Mouse (Mus musculus) adrenal gland, postnatal 14 days (tissue): ENCODE data around the gene Tyw1. TPM values are rescaled to one million over a fixed set of nuclear protein-coding genes. Genes with fewer than 3 reads are reported as not detected.
"Not testable (repeated sequence)": the region's sequence is repeated elsewhere in the genome, so short reads cannot be mapped to it uniquely, and the experiment has no call there.

Source experiments
- DNase-seq: peaks from one replicate; pipeline ENCODE4 v3.0.0; 2021; ENCODE audit warnings: mixed read lengths
- long read RNA-seq, 2 experiments: library from polyadenylated mRNA; stranded (forward); transcript quantifications; one replicate each; pipeline ENCODE4 v2.0.0; 2021
- total RNA-seq: library from RNA; stranded (reverse); gene quantifications from 2 replicates; pipeline ENCODE4 v1.2.3, GENCODE M21; 2021

Gene Tyw1
- total RNA-seq, result 23.7 and 24.4 TPM in 2 replicates
- long read RNA-seq, experiment 1, transcript Tyw1-201 (16 exons, 3,044 nt), result major isoform, 55 of 66 reads
- long read RNA-seq, experiment 1, partial matches to known transcripts, result 3 of 66 reads
- long read RNA-seq, experiment 1, other reads (novel, unspliced or antisense), result 8 of 66 reads
- long read RNA-seq, experiment 2, transcript Tyw1-201 (16 exons, 3,044 nt), result major isoform, 43 of 49 reads
- long read RNA-seq, experiment 2, partial matches to known transcripts, result 4 of 49 reads
- long read RNA-seq, experiment 2, other reads (novel, unspliced or antisense), result 2 of 49 reads

DNA sequence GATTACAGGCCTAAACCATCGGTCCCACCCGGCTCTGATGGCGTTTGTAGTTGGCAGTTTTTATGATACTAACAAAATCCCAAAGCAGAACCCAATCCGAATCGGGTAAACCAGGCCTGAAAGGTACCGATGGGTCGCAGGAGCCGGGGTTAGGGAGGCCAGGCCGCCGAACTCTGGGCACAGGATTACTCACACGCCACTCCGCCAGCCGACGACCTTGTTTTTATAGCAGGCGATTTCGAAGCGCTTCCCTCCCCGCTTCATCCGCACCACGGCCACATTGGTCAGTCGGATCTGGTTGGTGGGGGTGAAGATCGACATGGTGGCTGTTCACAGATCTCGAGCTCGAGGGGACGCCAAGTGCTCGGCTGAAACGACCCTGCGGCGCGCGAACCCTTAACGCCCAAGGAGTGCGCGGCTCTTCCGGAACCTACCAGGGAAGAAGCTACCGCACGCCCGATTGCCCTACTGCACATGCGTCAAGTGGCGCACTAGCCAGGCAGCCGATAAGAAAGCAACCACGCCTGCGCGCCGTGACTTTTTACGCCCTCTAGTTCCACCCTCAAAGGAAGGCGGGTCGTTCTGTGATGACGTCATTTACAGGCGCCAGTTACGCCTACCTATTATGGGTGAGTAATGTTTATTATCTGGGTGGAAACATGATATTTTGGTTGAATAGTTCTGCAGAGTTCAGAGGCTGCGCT is at the start of gene Tyw1, which contains the start of gene Sbds:
Tyw1 (plus strand) TSS at position 603 of the 704 bp plus-strand sequence.
Sbds (minus strand) TSS at position 514 of the 704 bp plus-strand sequence.
- DNase-seq, result peak; percentile 99

DNA sequence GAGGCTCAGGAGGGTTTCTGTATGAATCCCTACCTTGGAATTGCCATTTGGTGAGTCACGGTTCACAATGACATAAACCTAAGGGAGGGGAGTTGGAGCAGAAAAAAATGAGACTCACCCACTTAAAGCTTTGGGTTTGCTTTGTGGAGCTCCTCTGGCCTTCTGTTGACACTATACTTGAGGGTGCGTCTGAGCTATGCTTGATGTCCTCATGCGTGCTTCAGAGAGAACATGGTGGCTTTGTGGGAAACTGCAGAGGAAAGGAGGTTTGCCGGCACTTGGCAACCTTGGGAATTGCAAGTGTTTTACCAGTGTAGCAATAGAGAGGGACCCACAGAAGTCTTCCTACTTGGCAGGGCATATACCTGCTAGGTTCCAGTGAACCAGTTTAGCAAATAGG is 48.1 kb upstream of the Tyw1 start:
- no peak for DNase-seq

DNA sequence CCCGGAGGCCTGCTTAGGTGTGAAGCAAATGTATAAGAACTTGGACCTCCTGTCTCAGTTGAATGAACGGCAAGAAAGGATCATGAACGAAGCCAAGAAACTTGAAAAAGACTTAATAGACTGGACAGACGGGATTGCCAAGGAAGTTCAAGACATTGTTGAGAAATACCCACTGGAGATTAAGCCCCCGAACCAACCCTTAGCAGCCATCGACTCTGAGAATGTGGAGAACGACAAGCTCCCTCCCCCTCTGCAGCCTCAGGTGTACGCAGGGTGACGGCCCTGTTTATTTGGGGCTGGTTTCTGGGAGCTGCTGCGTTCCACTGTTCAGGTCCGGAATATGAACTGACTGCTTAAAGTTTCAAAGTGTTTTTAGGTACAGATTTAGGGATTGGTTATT is 42.5 kb upstream of the Tyw1 start:
- DNase-seq, result no peak

DNA sequence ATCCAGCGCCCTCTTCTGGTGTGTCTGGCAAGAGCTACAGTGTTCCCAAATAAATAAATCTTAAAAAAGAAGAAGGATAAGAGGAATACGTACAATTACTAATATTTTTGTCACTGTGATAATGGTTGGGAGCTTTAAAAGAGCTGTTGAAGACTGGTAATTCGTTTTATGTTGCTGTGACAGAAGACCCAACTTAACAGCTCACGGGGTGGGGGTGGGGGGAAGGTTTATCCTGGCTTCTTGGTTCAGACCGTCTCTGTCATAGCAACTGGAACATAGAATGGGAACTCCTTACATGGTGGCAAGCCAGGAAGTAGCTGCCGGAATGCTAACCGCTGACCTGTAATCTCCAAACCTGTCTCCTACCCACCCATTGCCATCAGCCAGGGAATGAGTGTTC is 38.6 kb upstream of the Tyw1 start, which contains the start of gene Tmem248:
Tmem248 (plus strand) TSS at position 301 of the 400 bp plus-strand sequence.
- DNase-seq, result no peak

DNA sequence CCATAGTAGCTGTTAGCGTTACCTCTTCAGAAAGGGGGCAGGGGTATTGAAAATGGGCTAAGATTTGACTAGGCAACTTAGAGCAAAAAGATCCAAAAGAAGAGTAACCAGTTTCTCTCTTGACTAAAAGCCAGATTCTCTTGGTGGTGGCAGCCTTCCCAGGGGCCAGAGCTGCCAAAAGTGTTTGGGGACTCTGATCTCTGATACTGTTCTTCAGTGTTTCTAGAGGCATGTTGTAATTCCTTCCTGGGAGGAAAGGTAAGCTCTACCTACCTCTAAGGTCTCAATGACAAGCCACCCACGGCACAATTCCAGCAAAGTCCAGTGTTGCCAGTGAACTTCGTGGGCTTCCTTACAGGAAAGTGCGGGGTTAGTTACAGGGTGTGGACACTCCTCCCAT is 38.0 kb upstream of the Tyw1 start:
- DNase-seq, result peak; percentile 15

DNA sequence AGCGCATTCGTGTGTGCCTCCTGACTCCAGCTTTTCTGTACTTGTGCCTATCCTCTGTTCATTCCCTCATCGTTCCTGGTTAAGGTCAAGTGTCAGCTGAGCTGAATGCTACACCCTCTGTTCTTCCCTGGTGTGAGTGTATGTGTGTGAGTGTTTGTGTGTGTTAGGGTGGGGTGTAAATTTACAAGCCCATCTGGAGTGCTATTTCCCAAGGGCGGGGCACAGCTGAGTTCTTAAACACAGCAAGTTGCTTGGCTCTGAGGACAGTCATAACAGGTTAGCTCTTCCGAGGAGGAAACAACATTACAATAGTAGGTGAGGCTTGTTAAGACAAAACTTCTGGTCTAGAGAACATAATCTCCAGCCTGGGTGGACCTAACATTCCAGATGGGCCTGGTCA is 37.1 kb upstream of the Tyw1 start:
- no peak for DNase-seq

DNA sequence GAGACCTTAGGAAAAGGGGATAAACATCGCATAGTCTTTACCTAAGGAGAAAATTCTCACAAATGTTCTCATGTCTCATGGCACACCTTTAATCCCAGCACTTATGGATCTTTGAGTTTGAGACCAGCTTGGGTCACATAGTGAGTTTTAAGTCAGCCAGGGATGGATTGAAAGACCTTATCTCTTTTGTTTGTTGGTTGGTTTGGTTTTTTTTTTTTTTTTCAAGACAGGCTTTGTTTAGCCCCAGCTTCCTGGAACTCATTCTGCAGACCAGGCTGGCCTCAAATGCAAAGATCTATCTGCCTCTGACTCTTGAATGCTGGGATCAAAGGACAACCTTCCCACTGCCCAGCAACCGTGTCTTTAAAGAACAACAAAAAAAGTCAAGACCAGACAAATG is 34.1 kb upstream of the Tyw1 start:
- DNase-seq, result no peak

DNA sequence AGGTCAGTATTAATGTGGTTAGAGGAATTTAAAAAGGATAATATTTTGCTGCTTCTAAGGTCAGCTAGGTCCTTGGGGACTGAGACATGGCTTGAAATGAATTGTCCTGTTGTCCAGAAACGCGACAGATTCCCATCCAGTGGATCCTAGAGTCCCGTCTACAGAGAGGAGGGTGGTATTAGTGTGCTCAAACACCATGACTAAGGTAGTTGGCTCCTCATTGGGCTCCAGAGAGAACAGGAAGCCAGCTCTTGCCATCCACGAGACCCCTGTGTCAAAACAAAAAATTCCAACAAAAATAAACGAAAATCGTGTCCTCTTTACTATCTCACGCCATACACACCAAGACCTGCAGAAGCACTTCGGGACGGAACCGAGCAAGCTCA is 33.7 kb upstream of the Tyw1 start:
- no peak for DNase-seq

- DNase-seq, result peak; percentile 96
Measured at GRCm38 (mm10) chr5:130222146-130223004, 33.0 kb upstream of the Tyw1 start.

- DNase-seq, result no peak
Measured at GRCm38 (mm10) chr5:130226790-130227189, 28.6 kb upstream of the Tyw1 start.

DNA sequence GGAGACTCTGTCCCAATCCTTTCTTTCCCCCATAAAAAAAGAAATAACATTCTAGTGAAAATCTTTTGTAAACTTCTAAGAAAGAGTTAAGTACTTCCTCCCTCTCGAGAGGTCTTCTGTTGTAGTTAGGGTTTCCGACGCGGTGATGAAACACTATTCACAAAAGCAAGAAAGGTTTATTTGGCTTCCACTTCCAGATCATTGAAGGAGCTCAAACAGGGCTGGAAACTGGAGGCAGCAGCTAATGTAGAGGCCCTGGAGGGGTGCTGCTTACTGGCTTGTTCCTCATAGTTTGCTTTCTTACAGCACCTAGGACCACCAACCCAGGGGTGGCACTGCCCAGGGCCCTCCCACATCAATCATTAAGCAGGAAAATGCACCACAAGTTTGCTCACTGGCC is 27.3 kb upstream of the Tyw1 start:
- no peak for DNase-seq

- no peak for DNase-seq
Measured at GRCm38 (mm10) chr5:130236302-130236701, 19.1 kb upstream of the Tyw1 start.

DNA sequence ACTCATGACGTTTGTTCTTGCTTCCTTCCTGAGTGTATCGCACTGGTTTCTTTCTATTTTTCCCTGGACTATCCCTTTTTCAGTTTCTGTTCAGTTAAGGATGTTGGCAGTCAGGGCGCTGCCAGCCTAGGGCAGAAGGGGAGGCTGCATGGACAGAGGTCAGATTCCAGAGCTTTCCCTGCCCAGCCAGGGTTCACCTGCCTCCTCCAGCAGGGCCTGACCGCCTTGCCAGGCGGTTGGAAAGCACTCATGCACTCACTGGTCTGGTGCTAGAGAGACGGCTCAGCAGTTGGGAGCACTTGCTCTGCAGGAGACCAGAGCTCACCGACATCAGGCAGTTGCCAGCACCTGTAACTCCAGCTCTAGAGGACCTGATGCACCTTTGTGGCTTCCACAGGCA is 16.2 kb upstream of the Tyw1 start:
- DNase-seq, result no peak

DNA sequence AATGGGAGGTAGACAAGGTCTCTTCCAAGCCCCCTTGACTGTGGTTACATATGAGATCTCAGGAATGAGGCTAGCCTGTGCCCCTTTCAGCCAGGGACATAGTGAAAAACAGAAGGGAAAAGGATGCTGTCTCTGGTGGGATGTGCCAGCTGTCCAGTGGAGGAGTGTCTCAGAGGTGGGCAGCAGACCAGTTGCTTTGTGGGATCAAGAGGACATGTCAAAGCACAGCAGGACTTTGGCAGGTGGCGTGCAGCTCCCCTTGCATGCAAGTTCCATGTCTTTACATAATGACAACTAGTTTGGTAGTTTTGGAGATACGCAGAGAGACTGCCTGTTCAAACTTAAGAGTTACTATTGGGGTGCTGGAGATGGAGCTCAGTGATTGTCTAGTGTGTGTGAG is 15.6 kb upstream of the Tyw1 start:
- DNase-seq, result no peak

DNA sequence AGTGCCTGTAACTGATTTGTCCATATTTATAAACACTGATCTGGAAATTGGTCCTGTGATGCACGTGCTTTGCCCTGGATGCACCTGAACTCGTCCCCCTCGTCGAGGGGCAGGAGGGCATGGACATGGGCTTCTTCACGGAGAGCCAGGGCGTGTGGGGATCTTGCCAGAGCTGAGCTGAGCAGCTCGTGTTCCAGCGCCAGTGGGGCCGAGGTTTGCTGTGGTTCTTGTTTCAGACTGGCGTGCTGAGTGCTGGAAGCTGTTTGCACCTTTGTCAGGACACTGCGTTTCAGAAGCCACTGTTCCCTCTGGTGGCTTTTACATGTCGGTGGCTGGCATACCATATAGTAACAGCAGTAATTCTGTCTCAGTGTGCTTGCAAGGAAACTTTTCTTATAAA is 14.0 kb upstream of the Tyw1 start:
- DNase-seq, result no peak

- DNase-seq, result no peak
Measured at GRCm38 (mm10) chr5:130247823-130248222, 7.6 kb upstream of the Tyw1 start.

GRCm38 (mm10) chr5:130254164-130255016 is 1.0 kb upstream of the Tyw1 start:
- peak; percentile 35 for DNase-seq

DNA sequence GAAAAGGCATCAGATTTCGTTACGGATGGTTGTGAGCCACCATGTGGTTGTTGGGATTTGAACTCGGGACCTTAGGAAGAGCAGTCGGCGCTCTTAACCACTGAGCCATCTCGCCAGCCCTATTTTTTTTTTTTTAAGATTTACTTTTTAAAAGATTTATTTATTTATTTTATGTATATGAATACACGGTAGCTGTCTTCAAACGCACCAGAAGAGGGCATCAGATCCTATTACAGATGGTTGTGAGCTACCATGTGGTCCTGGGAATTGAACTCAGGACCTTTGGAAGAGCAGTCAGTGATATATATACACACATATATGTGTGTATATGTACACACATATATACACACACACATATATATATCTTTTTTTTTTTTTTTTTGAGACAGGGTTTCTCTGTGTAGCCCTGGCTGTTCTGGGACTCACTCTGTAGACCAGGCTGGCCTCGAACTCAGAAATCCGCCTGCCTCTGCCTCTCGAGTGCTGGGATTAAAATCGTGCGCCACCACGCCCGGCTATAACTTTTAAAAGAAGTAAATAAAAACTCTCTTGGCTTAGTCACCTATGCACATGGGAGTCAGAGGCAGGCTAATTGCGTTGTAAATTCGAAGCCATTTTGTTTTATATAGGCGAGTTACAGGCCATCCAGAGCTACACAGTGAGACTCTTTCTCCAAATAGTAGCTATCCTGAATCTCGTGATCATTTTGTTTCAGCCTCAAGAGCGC is 543 bp downstream of the Tyw1 start:
- not testable (repeated sequence) for DNase-seq

GRCm38 (mm10) chr5:130256678-130257271 is 1.4 kb downstream of the Tyw1 start:
- peak; percentile 96 for DNase-seq

DNA sequence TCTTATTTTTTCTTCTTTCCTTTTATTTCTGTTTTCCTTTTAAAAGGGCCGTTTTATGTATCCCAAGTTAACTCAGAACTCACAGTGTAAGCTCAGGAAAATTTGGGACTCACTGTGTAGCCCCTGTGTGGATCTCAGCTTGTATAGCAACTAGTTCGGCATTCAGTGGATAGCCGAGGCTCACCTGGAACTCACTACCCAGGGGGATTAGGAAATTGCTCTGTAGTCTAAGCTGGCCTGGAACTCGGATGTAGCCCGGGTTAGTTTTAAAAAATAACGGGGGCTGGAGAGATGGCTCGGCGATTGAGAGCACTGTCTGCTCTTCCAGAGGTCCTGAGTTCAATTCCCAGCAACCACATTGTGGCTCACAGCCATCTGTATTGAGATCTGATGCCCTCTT is 1.9 kb downstream of the Tyw1 start:
- no peak for DNase-seq

- DNase-seq, result no peak
Measured at GRCm38 (mm10) chr5:130263454-130263853, 8.0 kb downstream of the Tyw1 start.
